Mouse (Mus musculus) lung, embryonic 15.5 days (tissue): ENCODE data around the gene Erc1. TPM values are rescaled to one million over a fixed set of nuclear protein-coding genes. Genes with fewer than 3 reads are reported as not detected.

ENCODE experiments used
- ATAC-seq: fragments of 200-750 bp; cut with Nextera tagmentation; 2 replicates; pipeline ENCODE4 v1.8.0; 2017; ENCODE audit warnings: moderate number of reproducible peaks, borderline replicate concordance; ENCODE audit not compliant: low FRiP score, low TSS enrichment; ENCODE audit errors: extremely low read depth
- H3K27ac ChIP-seq: fragments of 300-500 bp; sonication (generic); 2 replicates; pipeline ENCODE4 v1.5.1; 2015; ENCODE audit warnings: moderate library complexity, mild to moderate bottlenecking, inconsistent platforms
- H3K27me3 ChIP-seq: fragments of 300-500 bp; sonication (generic); 2 replicates; pipeline ENCODE4 v1.6.1; 2015; ENCODE audit warnings: inconsistent platforms
- H3K36me3 ChIP-seq: fragments of 300-500 bp; sonication (generic); 2 replicates; pipeline ENCODE4 v1.6.1; 2015; ENCODE audit warnings: inconsistent platforms
- H3K4me1 ChIP-seq: fragments of 300-500 bp; sonication (generic); 2 replicates; pipeline ENCODE4 v1.6.1; 2015; ENCODE audit warnings: inconsistent platforms
- H3K4me2 ChIP-seq: fragments of 300-500 bp; sonication (generic); 2 replicates; pipeline ENCODE4 v1.6.1; 2015; ENCODE audit warnings: inconsistent platforms, mild to moderate bottlenecking, moderate library complexity
- H3K4me3 ChIP-seq: fragments of 300-500 bp; sonication (generic); 2 replicates; pipeline ENCODE4 v1.5.1; 2015; ENCODE audit warnings: mild to moderate bottlenecking, inconsistent platforms
- H3K9ac ChIP-seq: fragments of 300-500 bp; sonication (generic); 2 replicates; pipeline ENCODE4 v1.6.1; 2015; ENCODE audit warnings: inconsistent platforms
- H3K9me3 ChIP-seq: fragments of 300-500 bp; sonication (generic); 2 replicates; pipeline ENCODE4 v1.6.1; 2016; ENCODE audit warnings: inconsistent platforms
- WGBS: fragments of 180-500 bp; shearing (Covaris S2); methylation state at CpG from one replicate; pipeline ENCODE4 v1.1.7; 2015; 5-methylcytosine and 5-hydroxymethylcytosine counted together
- polyA plus RNA-seq: library from polyadenylated mRNA; unstranded; fragments of >200 nt; fragmentation: Nextera tagmentation; extraction: Ambion mirVana; gene quantifications from 2 replicates; pipeline ENCODE4 v1.2.1, GENCODE M21; 2015

Gene Erc1
- polyA plus RNA-seq: 18.1 and 19.6 TPM in 2 replicates

GRCm38 (mm10) chr6:119848034-119848695, at the start of gene Erc1:
Gene Erc1 (minus strand): TSS chr6:119848167.
- Histone ChIP-seq H3K36me3 (no peaks in the 10 kb centered on the region), H3K27ac (peak within 1 kb of the TSS; percentile 97), H3K4me1 (peaks cover 15% of the 10 kb centered on the region), H3K27me3 (no peaks in the 10 kb centered on the region), H3K4me3 (peak within 1 kb of the TSS; percentile 99), H3K4me2 (peak within 1 kb of the TSS; percentile 77), H3K9me3 (no peaks in the 10 kb centered on the region), H3K9ac (peak within 1 kb of the TSS; percentile 93)
- peak; percentile 97 for ATAC-seq
- WGBS: 0% methylated on average over 70 of the region's 73 CpGs

GRCm38 (mm10) chr6:119892711-119893110, 44.7 kb upstream of the Erc1 start:
- H3K4me2 ChIP-seq: no peak overlapping the region
- no peak overlapping the region for H3K9ac ChIP-seq
- no peak overlapping the region for H3K4me3 ChIP-seq
- no peaks in the 10 kb centered on the region for H3K4me1 ChIP-seq
- H3K27ac ChIP-seq: no peak overlapping the region
- no peaks in the 10 kb centered on the region; the same call in 1 of the 2 replicates for H3K27me3 ChIP-seq
- no peaks in the 10 kb centered on the region for H3K36me3 ChIP-seq
- no peaks in the 10 kb centered on the region for H3K9me3 ChIP-seq
- no peak for ATAC-seq
- 77% methylated on average over 7 of the region's 7 CpGs for WGBS

GRCm38 (mm10) chr6:119883151-119883550, 35.2 kb upstream of the Erc1 start:
- H3K4me2 ChIP-seq: no peak overlapping the region
- no peak overlapping the region for H3K4me3 ChIP-seq
- H3K9ac ChIP-seq: no peak overlapping the region
- no peaks in the 10 kb centered on the region for H3K9me3 ChIP-seq
- no peaks in the 10 kb centered on the region for H3K36me3 ChIP-seq
- WGBS: 51% methylated on average over 7 of the region's 7 CpGs
- H3K27ac ChIP-seq: no peak overlapping the region
- no peaks in the 10 kb centered on the region for H3K27me3 ChIP-seq
- H3K4me1 ChIP-seq: no peaks in the 10 kb centered on the region
- no peak for ATAC-seq

GRCm38 (mm10) chr6:119864341-119865034, 16.5 kb upstream of the Erc1 start:
- 79% methylated on average over 11 of the region's 11 CpGs for WGBS
- Histone ChIP-seq H3K36me3 (no peaks in the 10 kb centered on the region), H3K4me1 (no peaks in the 10 kb centered on the region), H3K4me3 (no peak overlapping the region), H3K9ac (no peak overlapping the region), H3K4me2 (no peak overlapping the region), H3K27ac (no peak overlapping the region), H3K27me3 (no peaks in the 10 kb centered on the region), H3K9me3 (no peaks in the 10 kb centered on the region)
- no peak for ATAC-seq

GRCm38 (mm10) chr6:119861519-119861918, 13.6 kb upstream of the Erc1 start:
- no peaks in the 10 kb centered on the region for H3K27me3 ChIP-seq
- no peaks in the 10 kb centered on the region for H3K36me3 ChIP-seq
- WGBS: 76% methylated on average over 8 of the region's 8 CpGs

GRCm38 (mm10) chr6:119860236-119860635, 12.3 kb upstream of the Erc1 start:
- H3K36me3 ChIP-seq: no peaks in the 10 kb centered on the region
- no peak overlapping the region for H3K4me3 ChIP-seq
- H3K27me3 ChIP-seq: no peaks in the 10 kb centered on the region
- H3K9me3 ChIP-seq: no peaks in the 10 kb centered on the region
- 84% methylated on average over 2 of the region's 2 CpGs for WGBS
- H3K27ac ChIP-seq: no peak overlapping the region
- no peak for ATAC-seq
- H3K4me2 ChIP-seq: no peak overlapping the region
- no peaks in the 10 kb centered on the region for H3K4me1 ChIP-seq
- H3K9ac ChIP-seq: no peak overlapping the region

More at GRCm38 (mm10) chr6:119861519-119861918, 13.6 kb upstream of the Erc1 start:
- Histone ChIP-seq H3K27ac (no peak overlapping the region), H3K9me3 (no peaks in the 10 kb centered on the region), H3K4me2 (no peak overlapping the region), H3K4me1 (no peaks in the 10 kb centered on the region), H3K9ac (no peak overlapping the region), H3K4me3 (no peak overlapping the region)
- no peak for ATAC-seq

- H3K9ac ChIP-seq: no peak overlapping the region
- no peaks in the 10 kb centered on the region for H3K27me3 ChIP-seq
- 81% methylated on average over 4 of the region's 4 CpGs for WGBS
- H3K36me3 ChIP-seq: no peaks in the 10 kb centered on the region
- no peaks in the 10 kb centered on the region for H3K9me3 ChIP-seq
- H3K4me1 ChIP-seq: no peaks in the 10 kb centered on the region
- no peak overlapping the region for H3K4me2 ChIP-seq
- H3K4me3 ChIP-seq: no peak overlapping the region
- H3K27ac ChIP-seq: no peak overlapping the region
- ATAC-seq: no peak
Measured at GRCm38 (mm10) chr6:119855471-119855870, 7.5 kb upstream of the Erc1 start.

- WGBS: 18% methylated on average over 2 of the region's 2 CpGs
- H3K9ac ChIP-seq: no peak overlapping the region
- H3K27ac ChIP-seq: no peak overlapping the region
Measured at GRCm38 (mm10) chr6:119854156-119854555, 6.2 kb upstream of the Erc1 start.

GRCm38 (mm10) chr6:119849858-119850257, 1.9 kb upstream of the Erc1 start:
- Histone ChIP-seq H3K4me1 (peaks cover 15% of the 10 kb centered on the region), H3K27me3 (no peaks in the 10 kb centered on the region), H3K4me2 (no peak overlapping the region), H3K9me3 (no peaks in the 10 kb centered on the region), H3K4me3 (no peak overlapping the region), H3K36me3 (no peaks in the 10 kb centered on the region), H3K27ac (no peak overlapping the region), H3K9ac (no peak overlapping the region)
- ATAC-seq: no peak
- 83% methylated on average over 3 of the region's 3 CpGs for WGBS

More at GRCm38 (mm10) chr6:119854156-119854555, 6.2 kb upstream of the Erc1 start:
- Histone ChIP-seq H3K4me3 (no peak overlapping the region), H3K9me3 (no peaks in the 10 kb centered on the region), H3K4me2 (no peak overlapping the region), H3K36me3 (no peaks in the 10 kb centered on the region), H3K27me3 (no peaks in the 10 kb centered on the region), H3K4me1 (peaks cover 3% of the 10 kb centered on the region; the same call in 1 of the 2 replicates)
- no peak for ATAC-seq

GRCm38 (mm10) chr6:119849348-119849709, 1.4 kb upstream of the Erc1 start:
- Histone ChIP-seq H3K4me3 (peak overlapping the region; percentile 99), H3K27me3 (no peaks in the 10 kb centered on the region), H3K27ac (no peak overlapping the region), H3K4me1 (peaks cover 15% of the 10 kb centered on the region), H3K36me3 (no peaks in the 10 kb centered on the region), H3K9ac (no peak overlapping the region), H3K9me3 (no peaks in the 10 kb centered on the region), H3K4me2 (peak overlapping the region; percentile 77)
- no peak for ATAC-seq
- 64% methylated on average over 3 of the region's 3 CpGs for WGBS

GRCm38 (mm10) chr6:119848696-119849347, 855 bp upstream of the Erc1 start:
- peak overlapping the region; percentile 99 for H3K4me3 ChIP-seq
- peak overlapping the region; percentile 97 for H3K27ac ChIP-seq
- no peak; the same call in 1 of the 2 replicates for ATAC-seq
- no peaks in the 10 kb centered on the region for H3K9me3 ChIP-seq
- 17% methylated on average over 13 of the region's 13 CpGs for WGBS
- H3K9ac ChIP-seq: peak overlapping the region; percentile 54
- no peaks in the 10 kb centered on the region for H3K27me3 ChIP-seq
- no peaks in the 10 kb centered on the region for H3K36me3 ChIP-seq
- peaks cover 15% of the 10 kb centered on the region for H3K4me1 ChIP-seq
- peak overlapping the region; percentile 77 for H3K4me2 ChIP-seq

- peak overlapping the region; percentile 99 for H3K4me3 ChIP-seq
- H3K9ac ChIP-seq: peak overlapping the region; percentile 93
- no peaks in the 10 kb centered on the region for H3K36me3 ChIP-seq
- H3K4me1 ChIP-seq: peaks cover 15% of the 10 kb centered on the region
- peak overlapping the region; percentile 77 for H3K4me2 ChIP-seq
- 0% methylated on average over 38 of the region's 40 CpGs for WGBS
- H3K9me3 ChIP-seq: no peaks in the 10 kb centered on the region
- peak; percentile 19 for ATAC-seq
- H3K27ac ChIP-seq: peak overlapping the region; percentile 97
- no peaks in the 10 kb centered on the region for H3K27me3 ChIP-seq
Measured at GRCm38 (mm10) chr6:119847518-119848033, 391 bp downstream of the Erc1 start.
